Mouse (Mus musculus) ZHBTc4 (cell line): ENCODE measurements around the gene Arf3.
A peak's percentile ranks its signal among the peaks of the same experiment; 100 is the strongest.
"Not testable (repeated sequence)": the region's sequence is repeated elsewhere in the genome, so short reads cannot be mapped to it uniquely, and the experiment has no call there.

Experiments used
- DNase-seq: peaks from one replicate; pipeline ENCODE4 v3.0.0-alpha.2; 2011; ENCODE audit warnings: low read depth, low spot score

The Arf3 gene

GRCm38 (mm10) chr15:98762201-98762621 is 803 bp downstream of the Arf3 start:
- DNase-seq = peak; percentile 93

- DNase-seq = no peak
Observed at GRCm38 (mm10) chr15:98754125-98754524, 8.9 kb downstream of the Arf3 start.

GRCm38 (mm10) chr15:98753021-98753423 is 10.0 kb downstream of the Arf3 start:
- peak; percentile 83 for DNase-seq

- DNase-seq = no peak
Observed at GRCm38 (mm10) chr15:98749093-98749492, 13.9 kb downstream of the Arf3 start.

- DNase-seq = no peak
Observed at GRCm38 (mm10) chr15:98747296-98747695, 15.7 kb downstream of the Arf3 start.

- no peak for DNase-seq
Observed at GRCm38 (mm10) chr15:98746344-98746965, 16.6 kb downstream of the Arf3 start.

- DNase-seq = not testable (repeated sequence)
Observed at GRCm38 (mm10) chr15:98743863-98744262, 19.2 kb downstream of the Arf3 start.

GRCm38 (mm10) chr15:98742766-98743428 is 20.1 kb downstream of the Arf3 start:
- peak; percentile 71 for DNase-seq

- no peak for DNase-seq
Observed at GRCm38 (mm10) chr15:98740219-98740618, 22.8 kb downstream of the Arf3 start.

- peak; percentile 43 for DNase-seq
Observed at GRCm38 (mm10) chr15:98738796-98739195, 24.2 kb downstream of the Arf3 start.

GRCm38 (mm10) chr15:98737881-98738280 is 25.1 kb downstream of the Arf3 start:
- peak; percentile 58 for DNase-seq

GRCm38 (mm10) chr15:98736521-98736920 is 26.5 kb downstream of the Arf3 start:
- DNase-seq = no peak

GRCm38 (mm10) chr15:98733976-98734566 is 28.9 kb downstream of the Arf3 start:
- no peak for DNase-seq

GRCm38 (mm10) chr15:98733370-98733769 is 29.6 kb downstream of the Arf3 start:
- no peak for DNase-seq

- no peak for DNase-seq
Observed at GRCm38 (mm10) chr15:98732006-98732531, 30.9 kb downstream of the Arf3 start.

GRCm38 (mm10) chr15:98730790-98731189 is 32.2 kb downstream of the Arf3 start:
- no peak for DNase-seq

- no peak for DNase-seq
Observed at GRCm38 (mm10) chr15:98729791-98730545, 33.0 kb downstream of the Arf3 start.

GRCm38 (mm10) chr15:98728366-98728765 is 34.6 kb downstream of the Arf3 start:
- DNase-seq = no peak

- DNase-seq = peak; percentile 93
Observed at GRCm38 (mm10) chr15:98727443-98728321, 35.3 kb downstream of the Arf3 start, which contains the start of gene Fkbp11. Fkbp11 (minus strand) TSS chr15:98728198.

- no peak for DNase-seq
Observed at GRCm38 (mm10) chr15:98726746-98727145, 36.3 kb downstream of the Arf3 start.

GRCm38 (mm10) chr15:98726079-98726478 is 36.9 kb downstream of the Arf3 start:
- no peak for DNase-seq
